Mouse (Mus musculus) kidney, postnatal 10 days (tissue): Measurements from ENCODE around the gene Olfr1137.

Experiments used
- DNase-seq: peaks from one replicate; pipeline ENCODE4 v3.0.0; 2021; ENCODE audit warnings: mixed read lengths

Gene Olfr1137

GRCm38 (mm10) chr2:87713079-87713478, at the start of gene Olfr1137:
TSS of gene Olfr1137 (minus strand) at chr2:87713179.
- DNase-seq, result no peak

GRCm38 (mm10) chr2:87753891-87754290, 40.9 kb upstream of the Olfr1137 start, which contains the start of gene Olfr1141:
TSS of gene Olfr1141 (minus strand) at chr2:87753991.
- DNase-seq, result no peak

- DNase-seq, result no peak
Measured at GRCm38 (mm10) chr2:87743452-87743851, 30.5 kb upstream of the Olfr1137 start, which contains the start of gene Olfr1140. TSS of gene Olfr1140 (plus strand) at chr2:87743752.

- DNase-seq, result no peak
Measured at GRCm38 (mm10) chr2:87739878-87740277, 26.9 kb upstream of the Olfr1137 start, which contains the start of gene Olfr1138. TSS of gene Olfr1138 (minus strand) at chr2:87739978.

- DNase-seq, result no peak
Measured at GRCm38 (mm10) chr2:87693847-87694246, 19.1 kb downstream of the Olfr1137 start, which contains the start of gene Olfr1136. TSS of gene Olfr1136 (minus strand) at chr2:87693947.

GRCm38 (mm10) chr2:87673564-87673963, 39.4 kb downstream of the Olfr1137 start, which contains the start of gene Olfr1135:
TSS of gene Olfr1135 (minus strand) at chr2:87673664.
- DNase-seq, result no peak
